Mouse (Mus musculus): ENCODE data around the gene Fam222a.

DNA sequence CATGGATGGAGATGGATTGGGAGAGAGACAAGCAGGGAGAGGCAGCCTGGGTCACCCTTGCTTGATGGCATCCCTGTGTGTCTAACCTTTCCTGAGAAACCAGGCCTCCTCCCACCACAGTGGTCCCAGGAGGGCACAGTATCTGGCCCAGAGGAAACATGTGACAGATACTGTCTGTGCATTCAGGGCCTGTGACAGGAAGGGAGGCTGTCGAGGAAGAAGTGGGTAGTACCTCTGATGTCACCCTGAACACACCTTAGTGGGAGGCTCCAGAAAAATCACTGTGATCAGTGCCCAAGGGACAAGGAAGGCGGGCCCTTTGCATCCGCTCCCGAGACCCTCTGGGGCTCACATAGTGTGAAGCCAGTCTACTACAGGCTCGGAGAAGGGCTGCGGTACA, 38.2 kb downstream of the Fam222a start:
- TF ChIP-seq EP300 (IDR thresholded peaks at IDR 0.05; ENCODE audit: insufficient read depth, low read depth, low read length): no peak
- no peak for TF ChIP-seq CTCF (IDR thresholded peaks at IDR 0.05; ENCODE audit: low read depth, low read length)

Measured in ES-Bruce4 (cell line).